Mouse (Mus musculus) brain, embryonic 14.5 days (tissue): ENCODE measurements at regions not wholly inside any gene's neighbourhood (a gene's known extent, or its start where the extent isn't known, plus 50 kb on each side); places are given as distances from the start of the nearest gene placed in this dataset.

Source experiments
- CTCF ChIP-seq: fragments of 200-500 bp; IDR thresholded peaks from 2 replicates; pipeline ENCODE4 v1.5.1; 2012; ENCODE audit warnings: inconsistent platforms, mild to moderate bottlenecking, moderate library complexity, borderline replicate concordance; ENCODE audit not compliant: insufficient read depth, insufficient read length; ENCODE audit errors: extremely low read depth
- POLR2A ChIP-seq: fragments of 200-500 bp; IDR thresholded peaks from 2 replicates; pipeline ENCODE4 v1.6.1; 2012; ENCODE audit warnings: mild to moderate bottlenecking, inconsistent platforms, borderline replicate concordance; ENCODE audit not compliant: poor library complexity, insufficient read depth, insufficient read length, severe bottlenecking; ENCODE audit errors: extremely low read depth

DNA sequence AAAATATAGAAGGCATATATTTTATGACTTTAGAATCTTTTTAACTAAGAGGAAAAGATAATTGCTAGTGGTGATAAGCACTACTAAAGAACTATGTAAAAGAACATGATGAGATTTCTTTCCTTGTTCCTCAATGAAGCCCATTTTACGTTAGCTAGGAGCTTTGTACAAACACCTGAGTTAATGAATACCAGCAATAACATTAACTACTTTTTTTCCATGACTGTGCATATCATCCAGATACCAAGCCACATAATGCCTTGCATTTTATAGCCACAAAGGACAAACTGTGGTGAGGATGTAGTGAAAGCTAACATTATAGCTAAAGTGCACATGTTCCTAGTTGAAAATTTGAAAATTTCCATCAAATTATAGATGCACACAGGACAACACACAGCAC lies 1421.8 kb downstream of the Sis start:
- TF ChIP-seq POLR2A: no peak
- TF ChIP-seq CTCF: no peak
